17 mouse cellular contexts compared by ENCODE assay signal in the genomic region with DNA sequence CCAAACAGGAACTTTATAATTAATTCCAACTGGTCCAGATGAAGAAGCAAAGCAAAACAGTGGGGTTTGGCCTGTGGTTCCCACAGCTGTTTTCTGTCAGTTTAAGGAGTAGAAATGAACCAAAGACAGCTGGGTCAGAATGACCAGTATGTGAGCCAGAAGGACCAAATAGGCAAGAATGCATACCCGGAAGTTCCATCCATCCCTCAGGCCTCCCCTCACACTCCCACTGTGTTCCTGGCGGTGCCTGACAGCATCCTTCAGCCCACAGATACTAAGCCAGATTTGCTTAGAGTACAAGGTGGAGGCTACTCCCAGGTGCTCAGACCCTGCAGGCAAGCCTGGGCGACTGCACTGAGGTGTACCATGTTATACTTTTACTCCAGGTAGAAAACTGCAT. TPM values are rescaled to one million over a fixed set of nuclear protein-coding genes. Genes with fewer than 3 reads are reported as not detected.
A peak's percentile ranks its signal among the peaks of the same experiment; 100 is the strongest.
DNase-seq lines count a peak whose midpoint lies in the region; ATAC-seq lines count a peak whose summit lies in the region.
"Had no signal": no experiment of that assay in that cellular context is flagged by ENCODE, and none has a peak within 500 bp of the region (broad histone marks: within the 10 kb centered on the region; RNA-seq: fewer than 3 reads in every experiment).

No protein-coding gene starts in this region.

- no peaks in the 10 kb centered on the region for H3K36me3 ChIP-seq in forebrain, embryonic 15.5 days
- H3K36me3 ChIP-seq: limb, embryonic 15.5 days had no signal

- H3K9ac ChIP-seq in forebrain, embryonic 15.5 days (replicated peaks), result no peak overlapping the region
- H3K9ac ChIP-seq: hindbrain, embryonic 14.5 days; limb, embryonic 15.5 days had no signal

- no peak for ATAC-seq in megakaryocyte progenitor cell, adult 5-6 weeks (replicated peaks; ENCODE audit: poor library complexity)
- no peak for ATAC-seq in forebrain, embryonic 15.5 days (replicated peaks)

- WGBS in forebrain, embryonic 15.5 days, result 65% methylated on average over 3 of the region's 3 CpGs

- H3K27ac ChIP-seq in forebrain, embryonic 15.5 days (replicated peaks), result no peak overlapping the region
- H3K27ac ChIP-seq: hindbrain, embryonic 14.5 days; limb, embryonic 15.5 days had no signal

- H3K4me3 ChIP-seq in forebrain, embryonic 15.5 days, result no peak overlapping the region
- H3K4me3 ChIP-seq: limb, embryonic 15.5 days had no signal

- H3K9me3 ChIP-seq in forebrain, embryonic 15.5 days, result no peaks in the 10 kb centered on the region
- H3K9me3 ChIP-seq: limb, embryonic 15.5 days had no signal

- H3K4me2 ChIP-seq in forebrain, embryonic 15.5 days (replicated peaks), result no peak overlapping the region
- H3K4me2 ChIP-seq: hindbrain, embryonic 14.5 days; limb, embryonic 15.5 days had no signal

- DNase-seq in heart, adult 18-20 months, result peak; percentile 20 to 39
- DNase-seq in heart, postnatal 4 days, result no peak
- peak; percentile 21 for DNase-seq in lung, postnatal 10 days
- DNase-seq in lung, postnatal 14 days, result no peak
- DNase-seq in kidney, postnatal 4 days, result peak; percentile 44 to 64
- DNase-seq in gastrocnemius, postnatal 4 days (ENCODE audit: low spot score in 2 of 2), result no peak
- DNase-seq: right cerebral cortex, postnatal 14 days had no signal

- H3K4me1 ChIP-seq in forebrain, embryonic 15.5 days, result no peaks in the 10 kb centered on the region

- H3K27me3 ChIP-seq in forebrain, embryonic 15.5 days, result no peaks in the 10 kb centered on the region
- H3K27me3 ChIP-seq: limb, embryonic 15.5 days had no signal

RNA-seq across cellular contexts. Expression of a gene that starts 35.3 kb away (rescaled TPM):
- total RNA-seq in heart, adult 18-20 months (2021), result 10 to 100 TPM; 62.6 to 68.2 TPM
- 10 to 100 TPM; 28.2 to 29.4 TPM for total RNA-seq in heart, postnatal 4 days (2021)
- total RNA-seq in gastrocnemius, postnatal 4 days (2021), result 1 to 10 TPM; 4.0 to 6.7 TPM
- total RNA-seq in megakaryocyte progenitor cell, adult 5-6 weeks (2015), result 21.7 and 26.7 TPM in 2 replicates
- total RNA-seq in megakaryocyte progenitor cell, adult 5-6 weeks (2017), result 15.1 and 22.4 TPM in 2 replicates
- polyA plus RNA-seq in forebrain, embryonic 15.5 days (2015; fragmentation: Nextera tagmentation; extraction: Ambion mirVana), result 7.4 and 7.9 TPM in 2 replicates

RNA-seq across cellular contexts. Expression of a gene that starts 38.9 kb away (rescaled TPM):
- not detected for total RNA-seq in heart, adult 18-20 months (2021)
- not detected for total RNA-seq in heart, postnatal 4 days (2021)
- total RNA-seq in gastrocnemius, postnatal 4 days (2021), result not detected
- not detected in 2 replicates for total RNA-seq in megakaryocyte progenitor cell, adult 5-6 weeks (2015)
- total RNA-seq in megakaryocyte progenitor cell, adult 5-6 weeks (2017), result not detected in 2 replicates
- 0.11 TPM in 1 of 2 replicates, not detected in the other for polyA plus RNA-seq in forebrain, embryonic 15.5 days (2015; fragmentation: Nextera tagmentation; extraction: Ambion mirVana)
- total RNA-seq: common myeloid progenitor, adult 5-6 weeks; left cerebral cortex, adult 18-20 months had no signal
- polyA plus RNA-seq: frontal cortex, adult 2 months; gonadal fat pad, adult 2 months; large intestine, adult 2 months; limb, embryonic 15.5 days; neural tube, embryonic 14.5 days had no signal

Comparison
In these comparisons a context has a peak if more than half of its experiments do, and no peak if none do; other contexts are left out.
1. DNase-seq: peak in heart, adult 18-20 months (2 of 2), lung, postnatal 10 days (single experiment) and kidney, postnatal 4 days (2 of 2); none in heart, postnatal 4 days (single experiment), lung, postnatal 14 days (single experiment) and gastrocnemius, postnatal 4 days (0 of 2).